Mouse (Mus musculus) monocyte, adult 2 months (primary cell): ENCODE measurements around the gene Gulp1.

Experiments
- DNase-seq, 2 experiments: peaks; one replicate each; pipeline ENCODE4 v3.0.0; 2022; ENCODE audit warnings: low spot score in 2 of 2, low read depth in 1 of 2

Gulp1 gene

GRCm38 (mm10) chr1:44720785-44721410 is 169.6 kb downstream of the Gulp1 start:
- no peak for DNase-seq

- DNase-seq = no peak
Observed at GRCm38 (mm10) chr1:44741256-44741655, 189.9 kb downstream of the Gulp1 start.

GRCm38 (mm10) chr1:44745711-44746110 is 194.4 kb downstream of the Gulp1 start:
- DNase-seq = no peak

GRCm38 (mm10) chr1:44750731-44751730 is 199.7 kb downstream of the Gulp1 start:
- no peak for DNase-seq

- no peak for DNase-seq
Observed at GRCm38 (mm10) chr1:44778251-44778650, 226.9 kb downstream of the Gulp1 start.

- DNase-seq = no peak
Observed at GRCm38 (mm10) chr1:44803594-44804372, 252.5 kb downstream of the Gulp1 start.

GRCm38 (mm10) chr1:44806368-44806767 is 255.1 kb downstream of the Gulp1 start:
- DNase-seq = no peak

- DNase-seq = no peak
Observed at GRCm38 (mm10) chr1:44810336-44810735, 259.0 kb downstream of the Gulp1 start.

- DNase-seq = no peak
Observed at GRCm38 (mm10) chr1:44833934-44834333, 282.6 kb downstream of the Gulp1 start.
